Comparison of ENCODE assay signal across 8 mouse cellular contexts in the genomic region with DNA sequence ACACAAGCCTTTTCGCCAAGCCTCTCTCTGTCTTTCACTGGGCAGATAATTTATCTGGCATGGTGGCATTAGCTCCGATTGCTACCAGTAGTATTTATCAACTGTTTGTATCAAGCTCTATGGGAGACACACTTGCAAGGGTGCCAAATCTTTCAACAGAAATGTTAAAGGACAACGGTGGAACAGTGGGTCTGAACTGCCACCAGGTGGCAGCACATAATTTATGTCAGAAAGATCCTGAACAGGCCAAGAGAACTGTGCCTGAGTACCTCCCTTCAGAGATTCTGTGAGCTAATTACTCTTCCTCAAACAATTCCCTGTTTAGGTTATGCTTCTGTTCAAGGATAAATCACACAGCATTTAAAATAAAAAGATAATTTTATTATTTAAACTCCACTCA. TPM values are rescaled to one million over a fixed set of nuclear protein-coding genes. Genes with fewer than 3 reads are reported as not detected.
DNase-seq lines count a peak whose midpoint lies in the region; ATAC-seq and TF ChIP-seq lines count a peak whose summit lies in the region.

No protein-coding gene starts in this region.

- intact Hi-C loops in heart, adult 2 months (cut with DNase I) = loop anchor here (1.0 to 10.0 kb wide), 4 partner anchors 70 to 405 kb away; a partner anchor contains a TSS
- intact Hi-C loops in gastrocnemius, postnatal 36 days (cut with DNase I) = loop anchor here (2.0 kb wide), 1 partner anchor 273 kb away; no protein-coding TSS in a partner anchor

- no peaks in the 10 kb centered on the region for H3K9me3 ChIP-seq in heart, embryonic 12.5 days (replicated peaks)

- no peaks in the 10 kb centered on the region for H3K79me2 ChIP-seq in heart, adult 2 months (replicated peaks; ENCODE audit: control insufficient read depth, insufficient read depth, low read length)

- peak; percentile 95 for TF ChIP-seq CTCF in heart, adult 2 months (IDR thresholded peaks at IDR 0.05)
- TF ChIP-seq CTCF in spleen, adult 2 months (IDR thresholded peaks at IDR 0.05; ENCODE audit: extremely low read depth, insufficient read depth, insufficient read length, insufficient replicate concordance) = peak; percentile 66; the same call in 1 of the 2 replicates

- no peak overlapping the region for H3K4me2 ChIP-seq in heart, embryonic 12.5 days

- TF ChIP-seq EP300 in heart, adult 2 months (IDR thresholded peaks at IDR 0.05; ENCODE audit: insufficient read depth, low read depth, low read length) = 0 out of 2 replicates have a peak, but pooled peaks have one; percentile 22

- no peaks in the 10 kb centered on the region for H3K36me3 ChIP-seq in heart, adult 2 months (ENCODE audit: control insufficient read depth, insufficient read depth, low read length)
- H3K36me3 ChIP-seq in heart, embryonic 12.5 days = peaks cover 5% of the 10 kb centered on the region
- peaks cover 3% of the 10 kb centered on the region; the same call in 1 of the 2 replicates for H3K36me3 ChIP-seq in spleen, adult 2 months (ENCODE audit: control insufficient read depth, insufficient read depth, low read length)

- H3K27me3 ChIP-seq in heart, adult 2 months (ENCODE audit: control insufficient read depth, insufficient read depth, low read length) = no peaks in the 10 kb centered on the region
- no peaks in the 10 kb centered on the region for H3K27me3 ChIP-seq in heart, embryonic 12.5 days (replicated peaks)
- H3K27me3 ChIP-seq in spleen, adult 2 months (ENCODE audit: control insufficient read depth, insufficient read depth, low read length) = no peaks in the 10 kb centered on the region

- TF ChIP-seq POLR2A in heart, adult 2 months (IDR thresholded peaks at IDR 0.05; ENCODE audit: insufficient read depth, low read depth, low read length) = no peak
- TF ChIP-seq POLR2A in spleen, adult 2 months (IDR thresholded peaks at IDR 0.05; ENCODE audit: low read depth, low read length) = no peak

- peaks cover 2% of the 10 kb centered on the region; the same call in 1 of the 2 replicates for H3K4me1 ChIP-seq in heart, adult 2 months (ENCODE audit: control insufficient read depth, insufficient read depth, low read length)
- peaks cover 9% of the 10 kb centered on the region for H3K4me1 ChIP-seq in heart, embryonic 12.5 days (replicated peaks)
- no peaks in the 10 kb centered on the region for H3K4me1 ChIP-seq in spleen, adult 2 months (ENCODE audit: control insufficient read depth, insufficient read depth, insufficient read length)

- H3K27ac ChIP-seq in heart, adult 2 months = no peak overlapping the region
- H3K27ac ChIP-seq in heart, embryonic 12.5 days (ENCODE audit: poor library complexity, severe bottlenecking) = no peak overlapping the region
- H3K27ac ChIP-seq in spleen, adult 2 months (ENCODE audit: insufficient read depth, low read length) = no peak overlapping the region

- peak; percentile 53 to 64 for DNase-seq in heart, adult 2 months
- peak; percentile 80 for DNase-seq in adrenal gland, postnatal 14 days
- peak; percentile 50 for DNase-seq in embryo, embryonic 9.5 days (ENCODE audit: extremely low spot score)
- peak; percentile 20 to 33 for DNase-seq in gastrocnemius, postnatal 36 days
- peak; percentile 70 to 72 for DNase-seq in layer of hippocampus, postnatal 10 days (ENCODE audit: low spot score in 2 of 2)
- DNase-seq in spleen, adult 2 months (ENCODE audit: low read depth in 1 of 2, low spot score in 2 of 2) = peak; percentile 56 to 60

- no peak overlapping the region for H3K4me3 ChIP-seq in heart, adult 2 months
- no peak overlapping the region for H3K4me3 ChIP-seq in heart, embryonic 12.5 days
- H3K4me3 ChIP-seq in spleen, adult 2 months (ENCODE audit: extremely low read depth, insufficient read depth, insufficient read length) = no peak overlapping the region

- 12% methylated on average over 3 of the region's 3 CpGs for WGBS in heart, adult 2 months
- WGBS in heart, embryonic 12.5 days = 13% methylated on average over 3 of the region's 3 CpGs
- WGBS in spleen, adult 2 months = 29% methylated on average over 3 of the region's 3 CpGs

- H3K9ac ChIP-seq in heart, adult 2 months (ENCODE audit: low read depth, low read length) = no peak overlapping the region
- no peak overlapping the region for H3K9ac ChIP-seq in heart, embryonic 12.5 days

- no peak for ATAC-seq in heart, embryonic 12.5 days (ENCODE audit: insufficient number of reproducible peaks, low FRiP score)
- peak; percentile 42 for ATAC-seq in megakaryocyte-erythroid progenitor cell, adult 5-6 weeks (replicated peaks; ENCODE audit: low FRiP score, low TSS enrichment, poor library complexity, severe bottlenecking)

RNA-seq across cellular contexts. Expression of a gene that starts 1.4 kb away (rescaled TPM):
- 1 to 10 TPM; 1.6 to 2.3 TPM for total RNA-seq in heart, adult 2 months (2021)
- 1.5 and 3.0 TPM in 2 replicates for polyA plus RNA-seq in heart, adult 2 months (2012; rRNA removed)
- polyA plus RNA-seq in heart, embryonic 12.5 days (2016; fragmentation: Nextera tagmentation; extraction: Ambion mirVana) = 2.9 and 3.1 TPM in 2 replicates
- 4.9 and 5.1 TPM in 2 replicates for total RNA-seq in adrenal gland, postnatal 14 days (2021)
- total RNA-seq in gastrocnemius, postnatal 36 days (2021) = 1 to 10 TPM; 1.7 to 2.0 TPM
- 1 to 10 TPM; 2.9 to 3.8 TPM for total RNA-seq in layer of hippocampus, postnatal 10 days (2021)
- total RNA-seq in megakaryocyte-erythroid progenitor cell, adult 5-6 weeks (2014; fragmentation: Nextera tagmentation) = 2.7 and 4.1 TPM in 2 replicates
- total RNA-seq in megakaryocyte-erythroid progenitor cell, adult 5-6 weeks (2017) = 2.1 and 2.6 TPM in 2 replicates
- 3.1 and 3.6 TPM in 2 replicates for polyA plus RNA-seq in spleen, adult 2 months (2012; rRNA removed)

RNA-seq across cellular contexts. Expression of a gene that starts 11.1 kb away (rescaled TPM):
- total RNA-seq in heart, adult 2 months (2021) = 1 to 10 TPM; 4.3 to 5.5 TPM
- polyA plus RNA-seq in heart, adult 2 months (2012; rRNA removed) = 17.2 and 30.9 TPM in 2 replicates
- 15.9 and 17.5 TPM in 2 replicates for polyA plus RNA-seq in heart, embryonic 12.5 days (2016; fragmentation: Nextera tagmentation; extraction: Ambion mirVana)
- total RNA-seq in adrenal gland, postnatal 14 days (2021) = 18.8 and 19.6 TPM in 2 replicates
- 1 to 10 TPM; 2.0 to 2.2 TPM for total RNA-seq in gastrocnemius, postnatal 36 days (2021)
- total RNA-seq in layer of hippocampus, postnatal 10 days (2021) = 1 to 10 TPM; 2.7 to 3.2 TPM
- 47.0 and 68.3 TPM in 2 replicates for total RNA-seq in megakaryocyte-erythroid progenitor cell, adult 5-6 weeks (2014; fragmentation: Nextera tagmentation)
- 10.8 and 16.3 TPM in 2 replicates for total RNA-seq in megakaryocyte-erythroid progenitor cell, adult 5-6 weeks (2017)
- polyA plus RNA-seq in spleen, adult 2 months (2012; rRNA removed) = 15.9 and 20.3 TPM in 2 replicates

RNA-seq across cellular contexts. Expression of a gene that starts 11.2 kb away (rescaled TPM):
- 10 to 100 TPM; 55.6 to 66.3 TPM for total RNA-seq in heart, adult 2 months (2021)
- polyA plus RNA-seq in heart, adult 2 months (2012; rRNA removed) = 66.8 and 95.1 TPM in 2 replicates
- polyA plus RNA-seq in heart, embryonic 12.5 days (2016; fragmentation: Nextera tagmentation; extraction: Ambion mirVana) = 31.8 and 34.5 TPM in 2 replicates
- total RNA-seq in adrenal gland, postnatal 14 days (2021) = 39.5 and 41.9 TPM in 2 replicates
- total RNA-seq in gastrocnemius, postnatal 36 days (2021) = 10 to 100 TPM; 30.3 to 32.5 TPM
- total RNA-seq in layer of hippocampus, postnatal 10 days (2021) = 10 to 100 TPM; 17.3 to 20.7 TPM
- total RNA-seq in megakaryocyte-erythroid progenitor cell, adult 5-6 weeks (2014; fragmentation: Nextera tagmentation) = 26.8 and 30.1 TPM in 2 replicates
- total RNA-seq in megakaryocyte-erythroid progenitor cell, adult 5-6 weeks (2017) = 25.7 and 26.4 TPM in 2 replicates
- 4.0 and 4.4 TPM in 2 replicates for polyA plus RNA-seq in spleen, adult 2 months (2012; rRNA removed)

RNA-seq across cellular contexts. Expression of a gene that starts 34.1 kb away (rescaled TPM):
- 100 to 1,000 TPM; 447 to 516 TPM for total RNA-seq in heart, adult 2 months (2021)
- 168 and 392 TPM in 2 replicates for polyA plus RNA-seq in heart, adult 2 months (2012; rRNA removed)
- polyA plus RNA-seq in heart, embryonic 12.5 days (2016; fragmentation: Nextera tagmentation; extraction: Ambion mirVana) = 963 and 983 TPM in 2 replicates
- total RNA-seq in adrenal gland, postnatal 14 days (2021) = 546 and 672 TPM in 2 replicates
- 100 to 1,000 TPM; 190 to 226 TPM for total RNA-seq in gastrocnemius, postnatal 36 days (2021)
- 100 to 1,000 TPM; 174 to 189 TPM for total RNA-seq in layer of hippocampus, postnatal 10 days (2021)
- 158 and 208 TPM in 2 replicates for total RNA-seq in megakaryocyte-erythroid progenitor cell, adult 5-6 weeks (2014; fragmentation: Nextera tagmentation)
- total RNA-seq in megakaryocyte-erythroid progenitor cell, adult 5-6 weeks (2017) = 268 and 287 TPM in 2 replicates
- polyA plus RNA-seq in spleen, adult 2 months (2012; rRNA removed) = 23.9 and 27.8 TPM in 2 replicates

Comparison
In these comparisons a context has a peak if more than half of its experiments do, and no peak if none do; other contexts are left out.
1. DNase-seq: peak in every context shown above with its lines; median percentile 80 in adrenal gland, postnatal 14 days; 71 in layer of hippocampus, postnatal 10 days; 58 in heart, adult 2 months; 58 in spleen, adult 2 months; 50 in embryo, embryonic 9.5 days; 26 in gastrocnemius, postnatal 36 days.